In the genomic region with DNA sequence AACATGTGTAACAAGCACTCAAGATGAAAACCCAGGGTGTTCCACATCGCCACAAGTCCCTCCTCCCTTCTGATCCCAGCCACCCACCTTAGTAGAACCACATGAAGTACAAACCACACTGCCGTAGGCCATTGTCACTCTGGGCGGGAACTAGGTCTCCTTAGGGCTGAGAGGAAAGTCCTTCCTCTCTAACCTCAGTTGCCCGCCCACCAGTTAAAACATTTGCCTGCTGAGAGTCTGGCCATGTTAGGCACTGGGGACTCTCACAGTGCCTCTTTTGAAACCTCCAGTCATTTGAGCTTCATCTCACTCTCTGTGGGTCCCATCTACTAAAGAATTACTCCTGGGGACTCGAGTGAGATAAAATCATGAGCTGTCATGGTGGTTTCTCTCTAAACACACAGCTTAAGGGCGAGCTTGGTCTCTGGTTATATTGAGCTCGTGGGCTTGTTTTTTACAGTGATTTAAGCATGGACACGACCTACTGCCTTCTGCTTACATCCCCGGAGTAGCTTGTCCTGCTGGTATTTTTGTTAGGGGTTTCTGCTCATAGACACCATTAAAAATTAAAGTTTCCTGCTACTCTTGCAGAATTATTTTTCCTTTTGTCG, we compare ENCODE assay signal across 16 mouse cellular contexts. TPM values are rescaled to one million over a fixed set of nuclear protein-coding genes. Genes with fewer than 3 reads are reported as not detected.
A peak's percentile ranks its signal among the peaks of the same experiment; 100 is the strongest.
DNase-seq lines count a peak whose midpoint lies in the region.
"Had no signal": no experiment of that assay in that cellular context is flagged by ENCODE, and none has a peak within 500 bp of the region (broad histone marks: within the 10 kb centered on the region; RNA-seq: fewer than 3 reads in every experiment).

No protein-coding gene starts in this region.

- peak; percentile 72 for DNase-seq in CD4-positive, CD25-positive, alpha-beta regulatory T cell, adult 2 months (ENCODE audit: low read depth, low spot score)
- peak; percentile 81 for DNase-seq in T-cell, adult 2 months (ENCODE audit: low spot score)
- DNase-seq in naive thymus-derived CD4-positive, alpha-beta T cell, adult 2 months (ENCODE audit: low read depth) = peak; percentile 74
- DNase-seq in thymus, postnatal 4 days = peak; percentile 45
- no peak for DNase-seq in lung, postnatal 25 days (ENCODE audit: low spot score)
- no peak for DNase-seq in urinary bladder, adult 18-20 months (ENCODE audit: low spot score in 2 of 2)
- no peak for DNase-seq in gastrocnemius, postnatal 14 days
- DNase-seq: adrenal gland, postnatal 10 days; cerebellum, adult 2 months; cerebellum, postnatal 25 days; heart, postnatal 10 days; kidney, adult 18-20 months; kidney, postnatal 10 days; right cerebral cortex, postnatal 14 days; spleen, adult 18-20 months had no signal

- intact Hi-C loops in gastrocnemius, postnatal 14 days (cut with DNase I; ENCODE audit: low total_unique reads) = no loop called here

RNA-seq across cellular contexts. Expression of a gene that starts 7.2 kb away (rescaled TPM):
- total RNA-seq in gastrocnemius, postnatal 14 days (2021) = 1 to 10 TPM; 4.7 to 5.5 TPM

RNA-seq across cellular contexts. Expression of a gene that starts 52.7 kb away (rescaled TPM):
- 10 to 100 TPM; 19.4 to 21.8 TPM for total RNA-seq in gastrocnemius, postnatal 14 days (2021)

RNA-seq across cellular contexts. Expression of a gene that starts 52.8 kb away (rescaled TPM):
- under 1 TPM in 1 of 2 experiments, not detected in 1; 0.45 TPM for total RNA-seq in gastrocnemius, postnatal 14 days (2021)
- total RNA-seq: granulocyte monocyte progenitor cell, adult 5-6 weeks had no signal

Comparison
In these comparisons a context has a peak if more than half of its experiments do, and no peak if none do; other contexts are left out.
1. DNase-seq: peak in CD4-positive, CD25-positive, alpha-beta regulatory T cell, adult 2 months (single experiment), T-cell, adult 2 months (single experiment), naive thymus-derived CD4-positive, alpha-beta T cell, adult 2 months (single experiment) and thymus, postnatal 4 days (single experiment); none in lung, postnatal 25 days (single experiment), urinary bladder, adult 18-20 months (0 of 2) and gastrocnemius, postnatal 14 days (single experiment).